30 mouse cellular contexts compared by ENCODE assay signal in genomic region chr12:100372785-100373184, GRCm38 (mm10).
DNase-seq lines count a peak whose midpoint lies in the region; ATAC-seq and TF ChIP-seq lines count a peak whose summit lies in the region.
"Had no signal": no experiment of that assay in that cellular context is flagged by ENCODE, and none has a peak within 500 bp of the region (broad histone marks: within the 10 kb centered on the region; RNA-seq: fewer than 3 reads in every experiment).

No protein-coding gene starts in this region.

- no peak overlapping the region for H3K4me2 ChIP-seq in kidney, embryonic 15.5 days
- H3K4me2 ChIP-seq: embryonic facial prominence, embryonic 13.5 days; forebrain, embryonic 13.5 days; heart, embryonic 13.5 days; limb, embryonic 15.5 days; lung, embryonic 14.5 days; stomach, embryonic 15.5 days had no signal

- peak overlapping the region; percentile 69 for H3K27ac ChIP-seq in left cerebral cortex, adult 2 months
- no peak overlapping the region for H3K27ac ChIP-seq in kidney, embryonic 15.5 days
- H3K27ac ChIP-seq: embryonic facial prominence, embryonic 13.5 days; forebrain, embryonic 13.5 days; heart, embryonic 13.5 days; hindbrain, postnatal 0 days; limb, embryonic 15.5 days; liver, embryonic 14.5 days; stomach, embryonic 15.5 days had no signal

- WGBS in kidney, embryonic 15.5 days: 86% methylated on average over 7 of the region's 7 CpGs

- H3K9ac ChIP-seq in kidney, embryonic 15.5 days: no peak overlapping the region
- H3K9ac ChIP-seq: embryonic facial prominence, embryonic 13.5 days; forebrain, embryonic 13.5 days; heart, embryonic 13.5 days; limb, embryonic 15.5 days; liver, embryonic 14.5 days; lung, embryonic 14.5 days; stomach, embryonic 15.5 days had no signal

- H3K36me3 ChIP-seq in kidney, embryonic 15.5 days: peaks cover 70% of the 10 kb centered on the region

- H3K4me1 ChIP-seq in kidney, embryonic 15.5 days: no peaks in the 10 kb centered on the region
- H3K4me1 ChIP-seq: embryonic facial prominence, embryonic 13.5 days; forebrain, embryonic 13.5 days; heart, embryonic 13.5 days; limb, embryonic 15.5 days; megakaryocyte, embryonic 14.5 days; stomach, embryonic 15.5 days had no signal

- peak; percentile 31 for DNase-seq in adrenal gland, adult 8-10 months
- no peak for DNase-seq in adrenal gland, adult 18-20 months (ENCODE audit: low spot score in 2 of 2)
- no peak for DNase-seq in left cerebral cortex, adult 2 months (ENCODE audit: extremely low spot score in 1 of 2, low spot score in 2 of 2)
- no peak for DNase-seq in left cerebral cortex, adult 8-10 months (ENCODE audit: low spot score in 2 of 2)
- peak; percentile 33 to 38 for DNase-seq in adrenal gland, postnatal 36 days
- no peak for DNase-seq in lung, postnatal 36 days
- DNase-seq: cerebellum, adult 2 months; cerebellum, postnatal 25 days; embryo, embryonic 11 days; gastrocnemius, postnatal 10 days; heart, adult 18-20 months; heart, postnatal 14 days; kidney, adult 9 months; kidney, postnatal 25 days; layer of hippocampus, adult 9-11 months; left cerebral cortex, postnatal 4 days; lung, embryonic 14.5 days; midbrain, embryonic 14.5 days; thymus, postnatal 36 days had no signal

- H3K9me3 ChIP-seq in kidney, embryonic 15.5 days (replicated peaks): no peaks in the 10 kb centered on the region
- H3K9me3 ChIP-seq: embryonic facial prominence, embryonic 13.5 days; forebrain, embryonic 13.5 days; heart, embryonic 13.5 days; limb, embryonic 15.5 days; stomach, embryonic 15.5 days had no signal

- no peak overlapping the region for H3K4me3 ChIP-seq in left cerebral cortex, adult 2 months
- no peak overlapping the region for H3K4me3 ChIP-seq in kidney, embryonic 15.5 days (replicated peaks)
- H3K4me3 ChIP-seq: embryonic facial prominence, embryonic 13.5 days; erythroblast, embryonic 14.5 days; forebrain, embryonic 13.5 days; heart, embryonic 13.5 days; limb, embryonic 15.5 days; megakaryocyte, embryonic 14.5 days; stomach, embryonic 15.5 days had no signal

- H3K27me3 ChIP-seq in kidney, embryonic 15.5 days: no peaks in the 10 kb centered on the region
- H3K27me3 ChIP-seq: embryonic facial prominence, embryonic 13.5 days; forebrain, embryonic 13.5 days; heart, embryonic 13.5 days; limb, embryonic 15.5 days; megakaryocyte, embryonic 14.5 days; stomach, embryonic 15.5 days had no signal

- intact Hi-C loops in left cerebral cortex, adult 2 months (cut with DNase I): no loop called here

- no peak for TF ChIP-seq CTCF in left cerebral cortex, adult 2 months (IDR thresholded peaks at IDR 0.05)

- ATAC-seq in kidney, embryonic 15.5 days (replicated peaks; ENCODE audit: low FRiP score): no peak
- ATAC-seq: forebrain, embryonic 13.5 days; intestine, embryonic 16.5 days had no signal

Comparison
In these comparisons a context has a peak if more than half of its experiments do, and no peak if none do; other contexts are left out.
1. DNase-seq: peak in adrenal gland, adult 8-10 months (single experiment) and adrenal gland, postnatal 36 days (2 of 2); none in adrenal gland, adult 18-20 months (0 of 2), left cerebral cortex, adult 2 months (0 of 2), left cerebral cortex, adult 8-10 months (0 of 2) and lung, postnatal 36 days (single experiment).